Mouse (Mus musculus) embryonic facial prominence, embryonic 10.5 days (tissue): ENCODE measurements around the gene Leng9. TPM values are rescaled to one million over a fixed set of nuclear protein-coding genes. Genes with fewer than 3 reads are reported as not detected.
A peak's percentile ranks its signal among the peaks of the same experiment; 100 is the strongest.
"Not testable (repeated sequence)": the region's sequence is repeated elsewhere in the genome, so short reads cannot be mapped to it uniquely, and the experiment has no call there.

Experiments used
- DNase-seq: peaks from one replicate; pipeline ENCODE4 v3.0.0-alpha.2; 2017; ENCODE audit warnings: low spot score
- H3K27ac ChIP-seq: fragments of 300-500 bp; sonication (generic); replicated peaks from 2 replicates; pipeline ENCODE4 v1.5.1; 2016; ENCODE audit warnings: mild to moderate bottlenecking
- H3K27me3 ChIP-seq: fragments of 300-500 bp; sonication (generic); replicated peaks from 2 replicates; pipeline ENCODE4 v1.6.1; 2016; ENCODE audit warnings: low read depth, mild to moderate bottlenecking; ENCODE audit not compliant: poor library complexity, severe bottlenecking
- H3K36me3 ChIP-seq: fragments of 300-500 bp; sonication (generic); replicated peaks from 2 replicates; pipeline ENCODE4 v1.6.1; 2016; ENCODE audit warnings: mild to moderate bottlenecking, moderate library complexity
- H3K4me1 ChIP-seq: fragments of 300-500 bp; sonication (generic); 2 replicates; pipeline ENCODE4 v1.6.1; 2016
- H3K4me3 ChIP-seq: fragments of 300-500 bp; sonication (generic); 2 replicates; pipeline ENCODE4 v1.5.1; 2016; ENCODE audit warnings: mild to moderate bottlenecking, moderate library complexity
- H3K9me3 ChIP-seq: fragments of 300-500 bp; sonication (generic); 2 replicates; pipeline ENCODE4 v1.6.1; 2016; ENCODE audit warnings: mild to moderate bottlenecking
- WGBS: fragments of 180-500 bp; shearing (Covaris S2); methylation state at CpG from one replicate; pipeline ENCODE4 v1.1.7; 2016; 5-methylcytosine and 5-hydroxymethylcytosine counted together
- polyA plus RNA-seq: library from polyadenylated mRNA; unstranded; fragments of >200 nt; fragmentation: Nextera tagmentation; extraction: Ambion mirVana; gene quantifications from 2 replicates; pipeline ENCODE4 v1.2.1, GENCODE M21; 2016

The Leng9 gene
- polyA plus RNA-seq = 1.4 and 1.7 TPM in 2 replicates

DNA sequence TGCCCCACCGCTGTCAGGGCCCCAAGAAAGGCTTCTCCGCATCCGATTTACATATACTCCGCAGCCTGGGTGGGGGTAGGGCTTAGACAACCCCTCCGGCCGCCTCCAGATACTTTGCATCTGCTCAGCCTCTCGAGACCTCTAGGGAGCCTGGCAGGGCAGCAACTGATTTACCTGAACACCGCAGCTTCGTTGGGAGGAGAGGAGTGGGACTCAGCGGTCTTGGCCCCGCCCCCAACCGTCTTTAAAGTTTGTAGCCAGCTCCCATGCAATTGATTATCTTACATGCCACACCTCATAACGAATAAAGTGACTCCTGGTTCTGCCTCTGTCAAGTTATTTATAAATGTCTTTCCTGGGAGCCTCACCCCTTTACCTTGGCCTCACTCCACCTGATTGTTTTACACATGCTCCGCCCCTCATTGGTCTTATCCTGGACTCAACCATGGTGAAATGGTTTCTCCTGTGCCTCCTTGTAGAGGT is at the start of gene Leng9:
Gene Leng9 (minus strand): TSS at position 316 of the 483 bp plus-strand sequence.
- H3K4me3 ChIP-seq = peak within 1 kb of the TSS; percentile 77
- H3K27ac ChIP-seq = peak within 1 kb of the TSS; percentile 82
- H3K9me3 ChIP-seq = no peaks in the 10 kb centered on the region
- peaks cover 26% of the 10 kb centered on the region for H3K4me1 ChIP-seq
- peaks cover 30% of the 10 kb centered on the region for H3K27me3 ChIP-seq
- peaks cover 35% of the 10 kb centered on the region for H3K36me3 ChIP-seq
- no peak for DNase-seq
- WGBS = 2% methylated on average over 14 of the region's 14 CpGs

DNA sequence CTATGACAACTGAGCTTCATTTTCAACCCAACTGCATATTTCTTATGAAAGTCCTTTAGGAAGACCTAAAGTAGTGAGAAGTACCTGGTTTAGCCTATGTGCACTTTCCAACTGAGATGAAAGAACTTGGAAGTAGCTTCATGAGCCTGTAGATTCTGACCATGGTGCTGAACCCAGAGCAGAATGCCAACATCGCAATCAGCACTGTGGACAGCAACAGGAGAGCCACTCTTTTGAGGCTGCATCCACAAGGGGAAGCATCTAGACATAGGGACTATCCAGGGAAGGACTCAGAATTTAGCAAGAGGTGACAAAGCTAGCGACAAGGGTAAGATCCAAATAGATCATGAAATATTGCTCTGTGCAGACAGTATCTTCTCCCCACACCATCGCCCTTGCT is 28.3 kb upstream of the Leng9 start:
- Histone ChIP-seq H3K36me3 (no peaks in the 10 kb centered on the region), H3K27ac (no peak overlapping the region), H3K4me1 (no peaks in the 10 kb centered on the region), H3K4me3 (no peak overlapping the region), H3K27me3 (no peaks in the 10 kb centered on the region), H3K9me3 (no peaks in the 10 kb centered on the region)
- WGBS = 42% methylated on average over 3 of the region's 3 CpGs
- DNase-seq = peak; percentile 53

DNA sequence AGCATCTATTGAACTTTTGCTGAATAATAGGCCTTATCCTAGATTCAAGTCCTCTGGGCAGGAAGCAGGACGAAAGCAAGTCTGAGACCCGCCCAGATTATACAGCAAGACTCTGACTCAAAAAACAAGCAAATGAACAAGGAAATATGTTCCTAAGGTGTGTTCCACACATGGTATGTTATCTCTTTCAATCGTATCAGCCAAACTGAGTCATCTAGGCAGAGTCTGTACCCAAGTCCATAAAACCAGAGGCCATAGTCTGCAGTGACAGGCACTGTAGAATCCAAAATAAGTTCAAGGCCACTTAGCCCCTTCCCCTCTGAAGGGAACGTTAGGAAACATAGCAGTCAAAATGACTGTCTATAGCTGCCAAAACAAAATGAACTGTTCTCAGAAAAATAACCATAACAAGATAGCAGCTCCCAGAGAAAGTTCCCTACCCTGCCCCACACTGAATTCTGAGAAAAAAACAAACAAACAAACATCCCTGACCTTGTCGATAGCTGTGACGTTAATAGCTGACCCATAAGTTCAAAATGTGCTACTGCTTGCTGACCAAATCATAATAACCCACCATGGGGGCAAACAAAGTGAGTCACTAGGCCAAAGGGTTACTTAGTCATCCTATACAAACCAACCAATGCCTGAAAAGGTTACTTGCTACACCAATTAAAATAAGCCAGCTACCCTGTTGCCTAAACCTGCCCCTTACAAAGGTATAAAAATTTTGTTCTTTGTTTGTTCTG is 20.2 kb upstream of the Leng9 start:
- Histone ChIP-seq H3K4me3 (no peak overlapping the region), H3K27me3 (no peaks in the 10 kb centered on the region), H3K27ac (no peak overlapping the region), H3K36me3 (no peaks in the 10 kb centered on the region), H3K9me3 (no peaks in the 10 kb centered on the region), H3K4me1 (peaks cover 4% of the 10 kb centered on the region)
- no peak for DNase-seq
- 90% methylated on average over 6 of the region's 6 CpGs for WGBS

DNA sequence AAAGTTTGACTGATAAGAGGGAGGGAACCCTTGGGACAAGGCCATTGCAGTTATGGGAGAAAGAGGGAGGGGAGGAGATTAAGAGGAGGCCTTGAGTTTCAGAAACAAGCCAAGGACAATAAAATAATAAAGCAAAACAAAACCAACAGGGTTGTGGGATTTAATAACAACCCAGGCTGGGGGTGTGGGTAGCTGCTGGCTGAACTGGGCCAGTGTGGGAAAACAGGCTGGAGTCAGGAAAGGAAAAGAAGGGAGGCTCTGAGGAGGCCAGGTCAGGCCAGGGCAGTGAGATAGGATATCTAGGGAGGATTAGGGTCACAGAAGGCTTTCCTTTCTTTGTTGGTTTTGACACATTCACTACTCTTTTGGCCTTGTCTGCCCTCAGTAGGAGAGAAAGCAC is 16.9 kb upstream of the Leng9 start:
- Histone ChIP-seq H3K4me3 (no peak overlapping the region), H3K9me3 (no peaks in the 10 kb centered on the region), H3K4me1 (peaks cover 30% of the 10 kb centered on the region), H3K27me3 (no peaks in the 10 kb centered on the region), H3K36me3 (no peaks in the 10 kb centered on the region), H3K27ac (no peak overlapping the region)
- DNase-seq = no peak

DNA sequence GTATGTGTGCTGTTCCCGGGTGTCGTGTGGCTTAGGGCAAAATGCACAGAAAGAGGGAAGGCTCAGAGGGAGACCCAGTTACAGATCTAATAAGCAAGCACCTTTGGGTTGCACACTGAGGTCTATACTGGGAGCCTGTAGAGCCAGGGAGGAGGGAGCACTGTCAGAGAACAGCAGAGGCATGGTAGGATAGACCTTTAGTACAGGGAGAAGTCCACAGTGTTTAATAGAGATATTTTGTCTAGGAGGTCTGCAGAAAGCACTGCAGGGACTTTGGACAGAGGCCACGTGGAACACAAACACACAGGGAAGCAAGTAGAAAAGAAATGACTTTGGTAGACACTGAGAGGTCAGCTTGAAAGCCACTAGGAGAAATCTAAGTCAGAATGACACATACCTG is 15.1 kb upstream of the Leng9 start:
- Histone ChIP-seq H3K9me3 (no peaks in the 10 kb centered on the region), H3K4me1 (peaks cover 30% of the 10 kb centered on the region), H3K36me3 (no peaks in the 10 kb centered on the region), H3K4me3 (peak overlapping the region; percentile 66), H3K27me3 (no peaks in the 10 kb centered on the region), H3K27ac (peak overlapping the region; percentile 86)
- 19% methylated on average over 3 of the region's 3 CpGs for WGBS
- DNase-seq = no peak

DNA sequence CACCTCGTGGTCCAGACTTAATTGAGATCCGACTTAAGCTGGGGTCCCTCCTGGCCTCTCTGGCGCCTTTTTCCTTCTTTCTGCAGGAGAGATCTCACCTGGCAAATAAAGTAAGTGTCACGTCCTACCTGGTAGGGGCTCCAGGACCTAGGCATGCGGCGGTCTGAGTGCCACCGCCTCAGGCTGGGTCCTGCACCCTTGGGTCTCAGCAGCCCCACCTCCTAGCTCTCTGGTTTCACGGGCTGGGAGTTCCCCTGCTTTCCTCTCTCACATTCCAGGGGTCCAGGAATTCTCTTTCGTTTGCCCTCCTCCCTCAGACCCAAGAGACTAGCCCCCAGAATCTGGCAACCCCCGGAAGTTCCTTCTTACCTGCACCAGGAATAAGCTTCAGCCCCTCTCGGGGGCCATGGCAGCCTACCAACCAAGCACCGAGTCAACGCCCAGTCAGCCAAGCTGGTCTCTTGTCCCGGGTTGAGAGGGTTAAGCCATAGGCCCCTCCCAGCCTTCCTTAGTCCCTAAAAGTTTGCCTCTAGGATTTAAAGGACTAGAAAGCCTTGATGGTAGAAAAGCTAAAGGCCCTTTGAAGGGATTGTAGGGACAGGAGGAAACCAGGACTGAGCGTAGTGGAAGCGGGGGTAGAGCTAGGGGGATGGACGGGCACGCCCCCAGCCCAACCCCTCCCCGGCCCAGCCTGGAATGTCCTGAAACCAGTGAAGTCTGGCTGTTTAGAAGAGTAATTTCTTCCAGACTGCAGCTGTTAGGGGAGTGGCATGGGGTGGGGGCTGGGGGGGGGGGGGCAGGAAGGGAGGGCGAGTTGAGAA is 14.1 kb upstream of the Leng9 start, which contains the start of gene Cdc42ep5:
Gene Cdc42ep5 (minus strand): TSS at position 771 of the 821 bp plus-strand sequence.
- Histone ChIP-seq H3K4me1 (peaks cover 30% of the 10 kb centered on the region), H3K27me3 (no peaks in the 10 kb centered on the region), H3K9me3 (no peaks in the 10 kb centered on the region), H3K36me3 (no peaks in the 10 kb centered on the region), H3K27ac (peak within 1 kb of the TSS; percentile 86), H3K4me3 (peak within 1 kb of the TSS; percentile 66)
- WGBS = under 1% methylated on average over 19 of the region's 20 CpGs
- DNase-seq = peak; percentile 89

DNA sequence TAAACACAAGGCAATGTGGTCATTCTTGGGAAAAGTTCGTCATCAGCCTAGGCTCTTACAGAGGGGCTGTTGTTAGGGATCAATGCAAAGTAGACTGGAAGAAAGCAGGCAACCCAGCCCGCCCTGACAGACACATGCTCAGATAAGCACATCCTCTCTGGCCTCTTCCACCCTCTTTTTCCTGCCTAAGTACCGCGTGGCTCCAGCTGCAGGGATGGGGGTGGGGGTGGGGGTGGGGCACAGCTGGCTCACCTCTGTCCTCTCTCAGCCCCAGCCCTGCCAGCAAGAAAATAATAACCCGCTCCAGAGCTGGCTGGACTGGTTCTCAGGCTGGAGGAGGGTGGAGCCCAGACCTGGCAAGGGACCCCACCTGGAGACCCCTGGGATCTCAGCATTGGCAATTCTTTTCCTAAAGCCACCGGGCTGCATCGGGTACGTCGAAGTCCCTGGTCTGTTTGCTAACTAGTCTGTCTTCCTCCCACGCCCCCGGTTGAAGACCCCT is 13.4 kb upstream of the Leng9 start:
- H3K4me3 ChIP-seq = peak overlapping the region; percentile 66
- DNase-seq = peak; percentile 72
- 1% methylated on average over 11 of the region's 11 CpGs for WGBS
- H3K27me3 ChIP-seq = no peaks in the 10 kb centered on the region
- no peaks in the 10 kb centered on the region for H3K9me3 ChIP-seq
- H3K36me3 ChIP-seq = no peaks in the 10 kb centered on the region
- peaks cover 30% of the 10 kb centered on the region for H3K4me1 ChIP-seq
- H3K27ac ChIP-seq = peak overlapping the region; percentile 86

DNA sequence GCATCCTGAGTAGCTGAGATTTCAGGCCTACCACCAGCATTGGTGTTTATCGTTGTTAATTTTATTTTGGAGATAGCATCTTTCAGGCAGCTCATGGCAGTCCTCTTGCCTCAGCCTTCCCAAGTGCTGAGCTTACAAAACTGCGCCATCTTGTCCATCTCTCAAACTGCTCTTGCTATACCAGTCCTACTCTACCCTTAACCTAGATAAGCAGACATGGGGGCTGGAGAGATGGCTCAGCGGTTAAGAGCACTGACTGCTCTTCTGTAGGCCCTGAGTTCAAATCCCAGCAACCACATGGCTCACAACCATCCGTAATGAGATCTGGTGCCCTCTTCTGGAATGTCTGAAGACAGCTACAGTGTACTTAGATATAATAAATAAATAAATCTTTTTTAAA is 11.4 kb upstream of the Leng9 start:
- 93% methylated on average over 4 of the region's 4 CpGs for WGBS
- H3K27me3 ChIP-seq, H3K36me3 ChIP-seq, H3K27ac ChIP-seq, H3K4me3 ChIP-seq, H3K9me3 ChIP-seq, DNase-seq: not testable (repeated sequence)
- H3K4me1 ChIP-seq = peaks cover 28% of the 10 kb centered on the region

DNA sequence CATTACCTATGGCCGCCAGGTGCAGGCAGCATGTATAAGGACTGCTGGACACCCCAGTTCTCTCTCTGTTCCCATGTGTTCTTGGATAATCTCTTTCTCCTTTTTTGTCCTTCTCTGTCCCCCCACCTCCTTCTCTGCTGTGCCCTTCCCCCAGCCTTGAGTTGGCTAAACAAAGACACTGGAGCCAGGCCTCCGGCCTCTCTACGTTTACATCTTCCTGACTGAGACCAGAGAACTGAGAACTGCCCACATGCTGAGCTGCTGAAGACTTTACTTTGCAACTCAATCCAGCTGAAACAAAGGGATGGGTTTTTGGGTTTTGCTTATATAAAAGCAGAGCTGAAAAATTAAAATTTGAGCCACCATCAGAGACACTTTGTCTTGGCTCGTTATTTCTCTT is 4.8 kb upstream of the Leng9 start:
- no peaks in the 10 kb centered on the region; the same call in 1 of the 2 replicates for H3K36me3 ChIP-seq
- peaks cover 30% of the 10 kb centered on the region for H3K27me3 ChIP-seq
- no peak for DNase-seq
- H3K4me1 ChIP-seq = peaks cover 10% of the 10 kb centered on the region
- 44% methylated on average over 4 of the region's 4 CpGs for WGBS
- H3K27ac ChIP-seq = no peak overlapping the region
- H3K9me3 ChIP-seq = no peaks in the 10 kb centered on the region
- no peak overlapping the region for H3K4me3 ChIP-seq

DNA sequence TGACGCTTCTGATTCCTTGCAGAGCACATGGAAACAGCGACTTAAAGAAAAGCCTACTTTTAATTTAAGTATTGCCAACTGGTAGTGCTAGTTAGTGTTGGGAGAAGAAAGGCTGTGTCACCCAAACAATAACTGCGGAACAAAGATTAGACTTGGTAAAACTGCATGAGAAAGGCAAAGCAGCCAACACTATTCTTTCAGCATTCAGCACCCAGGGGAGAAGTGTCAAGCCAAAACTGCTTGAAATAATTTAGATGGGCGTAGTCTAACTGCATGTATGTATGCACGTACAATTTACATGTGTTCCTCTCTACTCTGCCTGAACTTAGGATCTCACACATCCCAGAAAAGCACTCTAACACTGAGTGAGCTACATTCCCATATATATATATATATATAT is 4.2 kb upstream of the Leng9 start:
- DNase-seq = no peak
- H3K27ac ChIP-seq = no peak overlapping the region
- H3K4me3 ChIP-seq = no peak overlapping the region
- peaks cover 13% of the 10 kb centered on the region for H3K4me1 ChIP-seq
- WGBS = 85% methylated on average over 5 of the region's 5 CpGs
- H3K9me3 ChIP-seq = no peaks in the 10 kb centered on the region
- H3K36me3 ChIP-seq = no peaks in the 10 kb centered on the region; the same call in 1 of the 2 replicates
- peaks cover 30% of the 10 kb centered on the region for H3K27me3 ChIP-seq

DNA sequence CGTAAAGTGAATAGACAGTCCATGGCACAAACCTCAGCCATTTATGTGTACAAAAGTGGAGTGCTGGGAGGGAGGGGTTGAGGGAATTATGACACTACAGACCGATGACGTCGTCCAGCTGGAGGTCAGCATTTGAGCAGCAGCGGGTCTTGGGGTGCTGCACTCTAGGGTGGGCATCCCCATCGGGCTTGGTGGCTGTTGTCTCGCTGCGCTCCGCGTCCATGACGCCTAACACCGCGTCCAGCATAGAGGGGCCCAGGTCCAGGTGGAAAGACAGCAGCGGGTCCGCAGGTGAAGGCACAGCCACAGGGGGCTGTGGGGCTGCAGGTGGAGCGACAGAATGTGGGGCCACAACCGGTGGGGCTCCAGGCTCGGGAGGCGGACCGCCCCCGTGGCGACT is 1.1 kb upstream of the Leng9 start:
- peak overlapping the region; percentile 77 for H3K4me3 ChIP-seq
- no peaks in the 10 kb centered on the region for H3K9me3 ChIP-seq
- DNase-seq = no peak
- 23% methylated on average over 22 of the region's 22 CpGs for WGBS
- H3K27ac ChIP-seq = no peak overlapping the region
- H3K36me3 ChIP-seq = peaks cover 23% of the 10 kb centered on the region
- H3K27me3 ChIP-seq = peaks cover 30% of the 10 kb centered on the region
- peaks cover 26% of the 10 kb centered on the region for H3K4me1 ChIP-seq

DNA sequence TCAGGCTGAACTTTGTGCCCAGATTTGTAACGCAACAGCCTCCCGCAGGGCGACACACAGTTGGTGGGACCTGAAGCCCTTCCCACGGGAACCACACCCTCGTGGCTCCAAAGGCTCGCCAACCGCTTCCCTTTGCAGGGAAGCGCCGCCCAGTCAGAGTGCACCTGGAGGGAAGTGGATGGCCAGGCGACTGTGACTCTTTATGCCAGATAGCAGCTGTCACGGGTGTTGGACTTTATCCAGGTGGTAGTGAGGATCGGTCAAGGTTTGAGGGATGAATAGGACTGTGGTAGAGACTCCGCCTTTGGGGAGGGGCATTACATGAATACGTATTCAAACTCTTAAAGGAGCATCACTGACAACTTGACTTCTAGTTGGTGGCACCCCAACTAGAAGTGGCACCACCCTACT is 642 bp upstream of the Leng9 start:
- H3K4me1 ChIP-seq = peaks cover 26% of the 10 kb centered on the region
- DNase-seq = no peak
- 15% methylated on average over 14 of the region's 14 CpGs for WGBS
- H3K27ac ChIP-seq = no peak overlapping the region
- peaks cover 30% of the 10 kb centered on the region for H3K27me3 ChIP-seq
- H3K9me3 ChIP-seq = no peaks in the 10 kb centered on the region
- H3K36me3 ChIP-seq = peaks cover 27% of the 10 kb centered on the region
- H3K4me3 ChIP-seq = peak overlapping the region; percentile 77
